Mouse (Mus musculus): Measurements from ENCODE around the gene Nrros. TPM values are rescaled to one million over a fixed set of nuclear protein-coding genes. Genes with fewer than 3 reads are reported as not detected.

The Nrros gene
- polyA plus RNA-seq, 1 experiment from 2014 or later, result 10.1 TPM

GRCm38 (mm10) chr16:32167819-32168545 is 2.6 kb upstream of the Nrros start:
- WGBS, result 93% methylated on average over 4 of the region's 4 CpGs
- ATAC-seq (ENCODE audit: insufficient number of reproducible peaks, low FRiP score, low TSS enrichment, low read depth) (no peak), DNase-seq (ENCODE audit: low spot score) (no peak)
- Histone ChIP-seq H3K36me3 (ENCODE audit: control insufficient read depth, insufficient read depth, low read length) (no peaks in the 10 kb centered on the region), H3K27me3 (ENCODE audit: control insufficient read depth, insufficient read depth, low read length) (no peaks in the 10 kb centered on the region), H3K4me1 (ENCODE audit: control insufficient read depth, insufficient read depth, low read length) (0 out of 2 replicates have a peak, but pooled peaks cover 3% of the 10 kb centered on the region), H3K4me2 (ENCODE audit: low read depth, severe bottlenecking) (no peak overlapping the region), H3K4me3 (ENCODE audit: low read depth, low read length) (no peak overlapping the region), H3K27ac (replicated peaks; ENCODE audit: low read depth, low read length) (no peak overlapping the region), H3K9ac (ENCODE audit: low read length) (no peak overlapping the region), H3K9me3 (ENCODE audit: control insufficient read depth, low read length) (no peaks in the 10 kb centered on the region)

- ATAC-seq (ENCODE audit: insufficient number of reproducible peaks, low FRiP score, low TSS enrichment, low read depth) (no peak), DNase-seq (ENCODE audit: low spot score) (no peak)
- peak overlapping the region; percentile 76 for H3K4me2 ChIP-seq (ENCODE audit: low read depth, severe bottlenecking)
- H3K36me3 ChIP-seq (ENCODE audit: control insufficient read depth, insufficient read depth, low read length), result no peaks in the 10 kb centered on the region
- no peaks in the 10 kb centered on the region for H3K27me3 ChIP-seq (ENCODE audit: control insufficient read depth, insufficient read depth, low read length)
- WGBS, result 72% methylated on average over 19 of the region's 19 CpGs
- no peaks in the 10 kb centered on the region for H3K9me3 ChIP-seq (ENCODE audit: control insufficient read depth, low read length)
- H3K4me1 ChIP-seq (ENCODE audit: control insufficient read depth, insufficient read depth, low read length), result 0 out of 2 replicates have a peak, but pooled peaks cover 3% of the 10 kb centered on the region
- H3K4me3 ChIP-seq (ENCODE audit: low read depth, low read length), result peak overlapping the region; percentile 33; the same call in 1 of the 2 replicates
- H3K27ac ChIP-seq (replicated peaks; ENCODE audit: low read depth, low read length), result no peak overlapping the region
- no peak overlapping the region; the same call in 1 of the 2 replicates for H3K9ac ChIP-seq (ENCODE audit: low read length)
These were observed 882 bp downstream of the Nrros start for GRCm38 (mm10) chr16:32164396-32165027.

GRCm38 (mm10) chr16:32163891-32164290 is 1.5 kb downstream of the Nrros start:
- no peak for DNase-seq (ENCODE audit: low spot score)
- H3K9ac ChIP-seq (ENCODE audit: low read length), result no peak overlapping the region
- no peaks in the 10 kb centered on the region for H3K27me3 ChIP-seq (ENCODE audit: control insufficient read depth, insufficient read depth, low read length)
- no peaks in the 10 kb centered on the region for H3K9me3 ChIP-seq (ENCODE audit: control insufficient read depth, low read length)
- H3K27ac ChIP-seq (replicated peaks; ENCODE audit: low read depth, low read length), result no peak overlapping the region
- 0 out of 2 replicates have a peak, but pooled peaks cover 3% of the 10 kb centered on the region for H3K4me1 ChIP-seq (ENCODE audit: control insufficient read depth, insufficient read depth, low read length)
- no peaks in the 10 kb centered on the region for H3K36me3 ChIP-seq (ENCODE audit: control insufficient read depth, insufficient read depth, low read length)
- H3K4me3 ChIP-seq (ENCODE audit: low read depth, low read length), result no peak overlapping the region
- WGBS, result 85% methylated on average over 5 of the region's 5 CpGs
- no peak for ATAC-seq (ENCODE audit: insufficient number of reproducible peaks, low FRiP score, low TSS enrichment, low read depth)
- no peak overlapping the region for H3K4me2 ChIP-seq (ENCODE audit: low read depth, severe bottlenecking)

GRCm38 (mm10) chr16:32163392-32163791 is 2.0 kb downstream of the Nrros start:
- no peaks in the 10 kb centered on the region for H3K9me3 ChIP-seq (ENCODE audit: control insufficient read depth, low read length)
- H3K4me1 ChIP-seq (ENCODE audit: control insufficient read depth, insufficient read depth, low read length), result 0 out of 2 replicates have a peak, but pooled peaks cover 3% of the 10 kb centered on the region
- no peak overlapping the region for H3K27ac ChIP-seq (replicated peaks; ENCODE audit: low read depth, low read length)
- no peak overlapping the region for H3K9ac ChIP-seq (ENCODE audit: low read length)
- no peaks in the 10 kb centered on the region for H3K27me3 ChIP-seq (ENCODE audit: control insufficient read depth, insufficient read depth, low read length)
- DNase-seq (ENCODE audit: low spot score) (no peak), ATAC-seq (ENCODE audit: insufficient number of reproducible peaks, low FRiP score, low TSS enrichment, low read depth) (no peak)
- no peaks in the 10 kb centered on the region for H3K36me3 ChIP-seq (ENCODE audit: control insufficient read depth, insufficient read depth, low read length)
- H3K4me3 ChIP-seq (ENCODE audit: low read depth, low read length), result no peak overlapping the region
- H3K4me2 ChIP-seq (ENCODE audit: low read depth, severe bottlenecking), result no peak overlapping the region
- 76% methylated on average over 4 of the region's 4 CpGs for WGBS

- H3K27ac ChIP-seq (replicated peaks; ENCODE audit: low read depth, low read length), result no peak overlapping the region
- ATAC-seq (ENCODE audit: insufficient number of reproducible peaks, low FRiP score, low TSS enrichment, low read depth) (no peak), DNase-seq (ENCODE audit: low spot score) (no peak)
- 0 out of 2 replicates have a peak, but pooled peaks cover 3% of the 10 kb centered on the region for H3K4me1 ChIP-seq (ENCODE audit: control insufficient read depth, insufficient read depth, low read length)
- H3K9me3 ChIP-seq (ENCODE audit: control insufficient read depth, low read length), result no peaks in the 10 kb centered on the region
- H3K4me2 ChIP-seq (ENCODE audit: low read depth, severe bottlenecking), result no peak overlapping the region
- H3K9ac ChIP-seq (ENCODE audit: low read length), result no peak overlapping the region
- no peak overlapping the region for H3K4me3 ChIP-seq (ENCODE audit: low read depth, low read length)
- H3K36me3 ChIP-seq (ENCODE audit: control insufficient read depth, insufficient read depth, low read length), result no peaks in the 10 kb centered on the region
- no peaks in the 10 kb centered on the region for H3K27me3 ChIP-seq (ENCODE audit: control insufficient read depth, insufficient read depth, low read length)
- 91% methylated on average over 9 of the region's 9 CpGs for WGBS
These were observed 4.6 kb downstream of the Nrros start for GRCm38 (mm10) chr16:32160742-32161323.

- no peaks in the 10 kb centered on the region for H3K9me3 ChIP-seq (ENCODE audit: control insufficient read depth, low read length)
- 93% methylated on average over 3 of the region's 3 CpGs for WGBS
- H3K27me3 ChIP-seq (ENCODE audit: control insufficient read depth, insufficient read depth, low read length), result no peaks in the 10 kb centered on the region
- H3K4me1 ChIP-seq (ENCODE audit: control insufficient read depth, insufficient read depth, low read length), result no peaks in the 10 kb centered on the region
- ATAC-seq (ENCODE audit: insufficient number of reproducible peaks, low FRiP score, low TSS enrichment, low read depth) (no peak), DNase-seq (ENCODE audit: low spot score) (no peak)
- no peak overlapping the region for H3K4me2 ChIP-seq (ENCODE audit: low read depth, severe bottlenecking)
- H3K27ac ChIP-seq (replicated peaks; ENCODE audit: low read depth, low read length), result no peak overlapping the region
- H3K4me3 ChIP-seq (ENCODE audit: low read depth, low read length), result no peak overlapping the region
- no peaks in the 10 kb centered on the region for H3K36me3 ChIP-seq (ENCODE audit: control insufficient read depth, insufficient read depth, low read length)
- no peak overlapping the region for H3K9ac ChIP-seq (ENCODE audit: low read length)
These were observed 6.4 kb downstream of the Nrros start for GRCm38 (mm10) chr16:32158966-32159365.

- Histone ChIP-seq H3K4me1 (ENCODE audit: control insufficient read depth, insufficient read depth, low read length) (no peaks in the 10 kb centered on the region), H3K4me3 (ENCODE audit: low read depth, low read length) (no peak overlapping the region), H3K36me3 (ENCODE audit: control insufficient read depth, insufficient read depth, low read length) (no peaks in the 10 kb centered on the region), H3K27me3 (ENCODE audit: control insufficient read depth, insufficient read depth, low read length) (no peaks in the 10 kb centered on the region), H3K27ac (replicated peaks; ENCODE audit: low read depth, low read length) (no peak overlapping the region), H3K4me2 (ENCODE audit: low read depth, severe bottlenecking) (no peak overlapping the region), H3K9ac (ENCODE audit: low read length) (no peak overlapping the region), H3K9me3 (ENCODE audit: control insufficient read depth, low read length) (no peaks in the 10 kb centered on the region)
- WGBS, result 79% methylated on average over 2 of the region's 2 CpGs
- DNase-seq (ENCODE audit: low spot score) (no peak), ATAC-seq (ENCODE audit: insufficient number of reproducible peaks, low FRiP score, low TSS enrichment, low read depth) (no peak)
These were observed 8.0 kb downstream of the Nrros start for GRCm38 (mm10) chr16:32157369-32157768.

- 38% methylated on average over 3 of the region's 3 CpGs for WGBS
- H3K36me3 ChIP-seq (ENCODE audit: control insufficient read depth, insufficient read depth, low read length), result no peaks in the 10 kb centered on the region
- no peak overlapping the region for H3K4me3 ChIP-seq (ENCODE audit: low read depth, low read length)
- no peaks in the 10 kb centered on the region for H3K9me3 ChIP-seq (ENCODE audit: control insufficient read depth, low read length)
- H3K9ac ChIP-seq (ENCODE audit: low read length), result no peak overlapping the region
- no peaks in the 10 kb centered on the region for H3K4me1 ChIP-seq (ENCODE audit: control insufficient read depth, insufficient read depth, low read length)
- DNase-seq (ENCODE audit: low spot score), result no peak
- H3K4me2 ChIP-seq (ENCODE audit: low read depth, severe bottlenecking), result no peak overlapping the region
- no peaks in the 10 kb centered on the region for H3K27me3 ChIP-seq (ENCODE audit: control insufficient read depth, insufficient read depth, low read length)
- no peak overlapping the region for H3K27ac ChIP-seq (replicated peaks; ENCODE audit: low read depth, low read length)
- ATAC-seq (ENCODE audit: insufficient number of reproducible peaks, low FRiP score, low TSS enrichment, low read depth), result no peak
These were observed 8.7 kb downstream of the Nrros start for GRCm38 (mm10) chr16:32156719-32157118.
